Mouse (Mus musculus) kidney, adult 2 months (tissue): Measurements from ENCODE around the gene Slc2a5.

Experiments
- CTCF ChIP-seq: fragments of 200-500 bp; conservative IDR thresholded peaks from 2 replicates; pipeline ENCODE4 v1.5.1; 2011; ENCODE audit warnings: low read depth, mild to moderate bottlenecking, control low read depth, low read length, moderate library complexity, mixed read lengths; ENCODE audit not compliant: insufficient read depth, insufficient read length
- POLR2A ChIP-seq: fragments of 200-500 bp; IDR thresholded peaks from one replicate; pipeline ENCODE4 v1.6.1; 2011; ENCODE audit warnings: low read depth, low read length, control low read depth

- TF ChIP-seq CTCF (no peak), POLR2A (no peak)
Measured at GRCm38 (mm10) chr4:150140346-150140745, 21.3 kb downstream of the Slc2a5 start.
